Mouse (Mus musculus) erythroblast, adult 5-6 weeks (primary cell): ENCODE results near the gene Asb6. TPM values are rescaled to one million over a fixed set of nuclear protein-coding genes. Genes with fewer than 3 reads are reported as not detected.

ENCODE experiments used
- ATAC-seq: replicated peaks from 2 replicates; pipeline ENCODE4 v1.8.0; 2016; ENCODE audit warnings: moderate number of reproducible peaks, mild to moderate bottlenecking, moderate TSS enrichment, inconsistent platforms; ENCODE audit not compliant: poor library complexity, low FRiP score, severe bottlenecking
- total RNA-seq, 2 experiments: library from RNA; stranded (forward) in 1 of 2; stranded (reverse) in 1 of 2; fragments of 150-400 nt in 1 of 2; fragments of 200-764, 138-1000 nt in 1 of 2; gene quantifications; 2 replicates each; pipeline versions ENCODE4 v1.2.3 to v1.2.4; 2015 to 2017; ENCODE audit warnings: low replicate concordance in 2 of 2

Gene Asb6
- total RNA-seq, 2 experiments from 2014 or later: 13.6 to 40.6 TPM

GRCm38 (mm10) chr2:30801067-30801852, 28.9 kb downstream of the Asb6 start:
- ATAC-seq: no peak

DNA sequence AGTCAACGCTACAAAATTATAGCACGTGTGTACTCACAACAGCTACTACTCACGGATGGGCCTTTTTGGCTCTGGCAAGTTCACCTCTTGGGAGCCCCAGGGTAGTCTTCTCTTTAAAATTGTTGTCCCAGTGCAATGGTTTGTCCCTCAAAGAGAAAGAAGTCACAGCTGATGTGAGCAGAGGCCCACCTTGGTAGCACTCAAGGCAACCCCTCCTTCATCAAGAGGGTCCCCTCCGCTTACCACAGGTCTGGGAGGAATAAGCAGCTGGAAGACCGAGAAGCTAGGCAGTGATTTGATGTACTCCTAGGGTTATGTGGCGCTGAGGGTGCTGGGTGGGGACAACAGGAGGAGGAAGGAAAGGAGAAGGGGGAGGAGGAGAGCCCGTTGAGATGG, 29.5 kb downstream of the Asb6 start:
- ATAC-seq: no peak

DNA sequence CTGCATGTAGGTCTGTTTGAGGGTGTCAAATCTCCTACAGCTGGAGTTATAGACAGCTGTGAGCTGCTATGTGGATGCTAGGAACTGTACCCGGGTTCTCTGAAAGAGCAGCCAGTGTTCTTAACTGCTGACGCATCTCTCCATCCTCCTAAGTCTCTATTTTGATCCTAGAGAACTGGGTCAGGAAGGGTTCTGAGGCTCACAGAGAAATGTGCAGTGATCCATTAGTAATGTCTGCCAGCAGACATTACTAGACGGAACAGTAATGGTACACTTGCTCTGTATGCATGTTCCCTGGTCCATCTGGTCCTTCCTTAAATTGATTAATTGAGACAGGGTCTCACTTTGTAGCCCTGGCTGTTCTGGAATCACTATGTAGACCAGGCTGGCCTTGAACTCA, 30.7 kb downstream of the Asb6 start:
- ATAC-seq: no peak

DNA sequence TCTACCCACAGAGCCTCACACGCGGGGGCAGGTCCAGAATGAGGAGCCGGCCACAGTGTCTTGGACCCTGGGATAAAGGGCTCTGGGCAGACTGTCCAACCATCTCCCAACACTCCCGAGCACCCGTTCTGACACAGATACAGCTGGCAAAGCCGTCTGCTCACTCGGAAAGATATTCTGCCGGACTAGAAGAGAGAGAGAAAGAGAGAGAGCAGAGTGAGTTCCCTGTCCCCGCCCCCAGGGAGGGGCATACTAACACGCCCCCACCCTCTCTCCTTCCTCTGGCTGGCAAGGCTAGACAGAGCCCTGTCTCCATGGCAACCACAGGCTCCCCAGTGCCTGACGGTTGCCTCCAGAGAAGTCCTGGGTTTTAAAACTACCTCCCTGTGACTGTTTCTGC, 33.8 kb downstream of the Asb6 start:
- ATAC-seq: no peak

GRCm38 (mm10) chr2:30795889-30796275, 34.3 kb downstream of the Asb6 start:
- no peak for ATAC-seq

GRCm38 (mm10) chr2:30795271-30795888, 34.8 kb downstream of the Asb6 start:
- ATAC-seq: no peak

DNA sequence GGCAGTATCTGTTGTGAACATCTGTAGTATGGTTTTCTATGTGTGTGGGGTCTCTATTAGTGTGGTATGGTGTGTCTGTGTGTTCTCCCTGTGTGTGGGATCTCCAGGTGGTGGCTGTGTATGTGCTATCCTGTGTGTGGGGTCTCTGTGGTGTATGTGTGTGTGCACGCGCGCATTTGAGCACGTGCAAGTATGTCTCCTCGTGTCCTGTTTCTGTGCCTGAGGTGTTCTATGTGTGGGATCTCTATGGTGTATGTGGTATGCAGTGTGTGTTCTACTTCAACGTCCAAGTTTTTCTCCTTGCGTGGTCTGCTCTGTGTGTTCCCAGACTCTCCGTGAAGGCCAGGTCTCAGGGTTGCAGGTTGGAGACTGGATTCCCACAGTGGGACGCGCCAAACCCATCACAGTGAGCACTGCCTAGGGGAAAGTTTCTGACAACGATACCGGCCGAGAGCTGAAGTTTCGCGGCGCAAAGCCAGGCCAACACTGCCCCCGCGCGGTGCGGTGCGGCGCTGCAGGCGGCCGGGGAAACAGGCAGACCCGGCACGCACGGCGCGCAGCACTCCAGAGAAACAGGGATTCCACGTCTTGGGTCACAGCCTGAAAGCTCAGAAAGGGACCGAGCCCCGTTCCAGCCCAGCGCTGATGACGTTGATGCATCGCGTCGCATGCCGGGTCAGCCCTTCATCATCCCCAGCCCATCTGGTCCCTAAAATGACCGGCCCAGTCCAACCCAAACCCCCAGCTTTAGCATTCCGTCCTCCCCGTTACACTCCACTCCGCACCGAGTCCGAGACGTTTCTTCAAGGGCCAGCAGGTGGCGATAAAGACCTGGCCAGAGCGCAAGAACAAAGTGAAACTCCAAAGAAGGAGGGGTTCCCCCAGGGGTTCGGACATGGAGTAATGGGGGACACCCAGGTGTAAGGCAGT, 35.7 kb downstream of the Asb6 start:
- peak; percentile 81 for ATAC-seq

DNA sequence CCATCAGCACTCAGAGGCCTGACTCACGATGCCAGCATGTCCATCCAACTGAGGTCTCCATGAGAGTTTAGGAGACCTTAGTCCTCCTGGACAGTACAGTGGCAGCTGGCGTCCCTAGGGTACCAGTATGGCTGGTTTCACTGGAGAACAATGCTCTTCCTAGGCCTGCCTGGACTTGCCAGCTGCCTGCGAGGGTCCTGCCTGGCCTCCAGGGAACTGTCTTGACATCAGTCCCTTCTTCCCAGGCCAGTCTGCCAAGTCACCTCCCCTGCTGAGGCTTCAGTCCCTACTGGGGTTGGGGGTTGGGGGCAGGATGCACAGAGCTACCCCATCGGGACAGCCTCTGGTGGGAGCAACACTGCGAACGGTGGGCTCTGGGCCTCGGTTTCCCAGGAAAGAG, 38.1 kb downstream of the Asb6 start:
- no peak for ATAC-seq

GRCm38 (mm10) chr2:30787466-30787865, 42.7 kb downstream of the Asb6 start:
- ATAC-seq: no peak

DNA sequence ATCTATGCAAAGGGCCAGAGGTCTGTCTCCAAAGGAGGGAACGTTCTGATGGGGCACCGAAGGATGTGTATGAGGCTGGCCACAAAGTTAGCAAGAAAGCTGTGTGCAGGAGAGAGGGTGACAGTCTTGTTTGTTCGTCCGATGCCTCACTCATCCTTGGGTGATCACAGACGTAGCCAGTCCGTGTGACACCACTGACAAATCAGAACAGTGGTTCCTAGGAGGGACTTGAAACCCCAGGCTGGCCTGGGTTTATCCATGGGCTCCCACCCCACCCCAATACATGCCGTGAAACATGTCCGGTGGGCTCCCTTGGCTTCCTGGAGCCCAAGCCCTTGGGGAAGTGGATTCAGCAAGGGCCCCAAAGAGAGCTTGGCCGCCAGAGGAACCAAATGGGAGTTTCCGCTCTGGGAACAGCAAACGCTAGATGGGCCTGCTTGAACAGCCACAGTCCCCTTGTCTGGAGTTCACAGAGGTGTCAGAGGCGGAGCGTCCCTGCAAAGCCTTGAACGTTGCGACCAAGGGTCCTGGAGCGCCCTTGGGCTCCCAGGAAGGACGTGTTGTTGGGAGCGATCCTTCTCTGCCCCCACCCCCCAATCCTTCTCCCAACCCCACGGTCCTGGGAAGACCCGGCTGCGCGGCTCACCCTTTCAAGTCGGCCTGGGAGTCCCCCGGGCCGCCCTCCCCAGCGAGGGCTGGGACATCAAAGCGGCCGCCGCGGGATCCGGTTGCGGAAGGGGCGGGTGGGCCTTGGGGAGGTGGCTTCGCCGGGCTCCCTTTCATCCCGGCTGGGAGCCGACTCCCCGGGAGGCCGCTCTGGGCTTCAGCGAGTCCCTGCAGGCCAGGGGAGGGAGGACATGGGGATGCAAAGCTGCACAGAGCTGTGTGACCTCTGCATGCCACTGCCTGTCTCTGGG, 45.8 kb downstream of the Asb6 start:
- ATAC-seq: no peak

DNA sequence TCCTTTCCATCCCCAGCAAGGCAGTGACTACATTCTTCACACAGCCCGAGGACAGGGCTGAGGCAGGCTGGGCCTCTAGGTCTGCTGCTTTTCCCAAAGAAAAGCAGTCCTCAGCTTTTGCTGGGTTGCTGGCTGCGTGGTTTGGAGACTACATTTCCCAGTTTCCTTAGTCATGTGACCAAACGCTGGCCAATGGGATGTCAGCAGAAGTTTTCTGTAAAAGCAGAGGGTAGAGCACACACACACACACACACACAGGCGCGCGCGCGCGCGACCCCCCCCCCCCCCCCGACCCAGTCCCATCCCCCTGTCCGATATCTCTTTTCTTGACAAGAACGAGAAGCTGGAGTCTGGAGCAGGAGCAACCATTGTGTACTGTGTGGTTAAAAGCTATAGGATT, 46.8 kb downstream of the Asb6 start:
- ATAC-seq: 0 out of 2 replicates have a peak, but pooled peaks have one; percentile 22

DNA sequence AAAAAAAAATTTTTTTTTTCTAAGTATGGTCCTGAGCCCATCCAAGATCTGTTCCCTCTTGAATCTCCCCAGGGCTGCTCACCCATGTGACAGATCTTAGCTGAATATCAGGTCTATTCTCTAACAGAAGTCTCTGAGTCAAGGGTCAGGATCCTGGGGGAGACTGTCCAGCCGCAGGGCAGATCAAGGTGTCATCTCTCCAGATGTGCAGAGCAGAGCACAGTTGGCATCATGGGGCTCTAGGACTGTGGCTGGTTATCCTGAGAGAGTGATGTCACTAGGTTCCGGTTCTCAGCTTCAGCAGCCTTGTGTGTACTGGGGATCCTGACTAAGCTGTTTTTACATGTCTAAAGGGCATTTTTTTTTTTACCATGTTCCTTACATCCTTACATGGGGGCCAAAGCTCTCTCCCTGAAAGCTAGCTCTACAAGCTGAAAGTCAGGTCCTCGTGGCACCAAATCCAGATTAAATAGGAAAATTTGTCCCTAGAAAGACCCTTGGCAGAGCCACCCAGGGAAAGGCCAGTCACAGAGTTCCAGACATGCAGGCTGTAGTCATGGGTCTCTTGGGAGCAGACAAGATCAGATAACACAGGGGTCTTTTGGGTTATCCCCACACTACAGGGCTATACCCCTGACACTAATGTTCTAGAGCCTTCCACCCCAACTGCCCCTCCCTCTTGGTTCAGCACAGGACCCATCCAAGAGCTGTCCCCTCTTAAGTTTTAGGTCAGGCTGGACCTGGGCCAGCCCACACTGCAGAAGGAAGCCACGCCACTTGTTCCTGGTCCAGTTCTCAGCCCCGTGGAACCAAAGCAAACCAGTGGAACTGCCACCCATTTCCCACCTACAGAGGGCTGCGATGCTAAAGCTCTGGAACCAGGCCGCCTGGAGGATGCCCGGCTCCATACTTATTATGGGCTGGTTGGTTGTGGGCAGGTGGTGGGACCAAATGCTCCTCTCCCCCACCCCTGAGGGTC, 47.5 kb downstream of the Asb6 start:
- no peak for ATAC-seq

DNA sequence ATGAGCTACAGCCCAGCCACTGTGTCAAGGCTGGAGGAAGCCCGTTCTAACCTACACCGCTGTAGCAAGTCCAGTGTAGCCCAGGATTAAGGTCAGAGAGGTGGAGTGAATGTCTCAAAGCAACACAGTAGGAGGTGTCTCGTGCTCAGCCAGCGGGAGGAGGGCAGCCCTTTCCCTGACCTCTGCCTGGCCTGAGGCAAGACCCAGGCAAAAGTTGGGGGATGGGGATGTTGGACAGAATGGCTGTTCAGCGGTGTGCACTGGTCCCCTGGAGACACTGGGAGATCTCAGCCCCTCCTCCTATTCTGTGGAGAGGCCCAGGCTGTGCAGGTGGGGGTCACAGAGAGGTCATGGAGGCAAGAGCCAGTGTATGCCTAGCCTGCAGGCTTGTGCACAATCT, 50.9 kb downstream of the Asb6 start:
- ATAC-seq: no peak

- ATAC-seq: no peak
Measured at GRCm38 (mm10) chr2:30778235-30778634, 51.9 kb downstream of the Asb6 start.

GRCm38 (mm10) chr2:30777266-30777665, 52.9 kb downstream of the Asb6 start:
- ATAC-seq: no peak

DNA sequence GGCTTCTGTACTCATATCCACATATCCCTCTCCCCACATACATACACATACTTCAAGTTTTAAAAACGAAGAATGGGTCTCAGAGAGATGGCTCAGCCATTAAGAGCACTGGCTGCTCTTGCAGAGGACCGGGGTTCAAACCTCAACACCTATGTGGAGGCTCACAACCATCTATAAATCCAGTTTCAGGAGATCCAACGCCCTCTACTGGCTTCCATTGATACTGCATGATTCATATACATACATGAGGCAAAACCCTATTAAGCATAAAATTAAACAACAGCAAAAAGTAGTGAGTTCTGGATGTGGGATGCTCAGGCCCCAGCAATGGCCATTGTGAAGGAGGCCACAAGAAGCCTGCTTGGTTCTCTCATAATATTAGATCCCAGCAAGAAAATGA, 54.2 kb downstream of the Asb6 start:
- ATAC-seq: no peak

GRCm38 (mm10) chr2:30773313-30774005, 56.7 kb downstream of the Asb6 start:
- no peak for ATAC-seq
